Mouse (Mus musculus): ENCODE data around the gene Ubl7. TPM values are rescaled to one million over a fixed set of nuclear protein-coding genes. Genes with fewer than 3 reads are reported as not detected.

Gene Ubl7
- polyA plus RNA-seq, 1 experiment from 2014 or later = 104 TPM

DNA sequence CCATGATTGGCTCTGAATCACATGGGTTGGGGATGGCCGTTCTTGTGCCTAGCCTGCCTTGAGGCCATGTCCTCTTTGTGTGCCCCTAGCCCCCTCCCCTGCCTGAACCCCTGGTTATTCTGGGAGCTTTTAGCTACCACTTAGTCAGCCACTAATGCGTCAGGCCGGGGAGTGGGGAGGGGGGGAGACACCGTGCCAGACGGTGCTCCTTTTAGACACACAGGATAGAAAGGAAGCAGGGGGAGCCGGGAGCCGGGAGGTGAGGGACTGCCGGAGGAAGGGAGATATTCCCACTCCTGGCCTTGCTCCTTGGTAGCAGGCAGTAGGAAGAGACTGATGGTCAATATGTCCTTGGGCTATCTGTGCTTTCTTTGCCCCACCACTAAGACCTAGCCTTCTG, 39.1 kb downstream of the Ubl7 start:
- ATAC-seq (ENCODE audit: insufficient number of reproducible peaks, low FRiP score) = no peak
- Histone ChIP-seq H3K9me3 (replicated peaks) (no peaks in the 10 kb centered on the region), H3K36me3 (no peaks in the 10 kb centered on the region), H3K27me3 (replicated peaks) (peaks cover 44% of the 10 kb centered on the region), H3K9ac (no peak overlapping the region), H3K4me3 (no peak overlapping the region), H3K4me2 (no peak overlapping the region; the same call in 1 of the 2 replicates), H3K27ac (ENCODE audit: poor library complexity, severe bottlenecking) (no peak overlapping the region), H3K4me1 (replicated peaks) (peaks cover 16% of the 10 kb centered on the region)
- 11% methylated on average over 8 of the region's 8 CpGs for WGBS

GRCm38 (mm10) chr9:57950519-57950918, 39.7 kb downstream of the Ubl7 start:
- WGBS = 64% methylated on average over 9 of the region's 9 CpGs
- Histone ChIP-seq H3K27me3 (replicated peaks) (peaks cover 37% of the 10 kb centered on the region), H3K36me3 (no peaks in the 10 kb centered on the region), H3K4me2 (no peak overlapping the region), H3K9ac (no peak overlapping the region), H3K27ac (ENCODE audit: poor library complexity, severe bottlenecking) (no peak overlapping the region), H3K4me3 (no peak overlapping the region), H3K4me1 (replicated peaks) (peaks cover 16% of the 10 kb centered on the region), H3K9me3 (replicated peaks) (no peaks in the 10 kb centered on the region)
- no peak for ATAC-seq (ENCODE audit: insufficient number of reproducible peaks, low FRiP score)

- no peak overlapping the region for H3K4me2 ChIP-seq
- no peak overlapping the region for H3K27ac ChIP-seq (ENCODE audit: poor library complexity, severe bottlenecking)
- H3K36me3 ChIP-seq = no peaks in the 10 kb centered on the region
- no peaks in the 10 kb centered on the region for H3K9me3 ChIP-seq (replicated peaks)
- ATAC-seq (ENCODE audit: insufficient number of reproducible peaks, low FRiP score) = no peak
- H3K27me3 ChIP-seq (replicated peaks) = peaks cover 32% of the 10 kb centered on the region
- H3K9ac ChIP-seq = no peak overlapping the region
- H3K4me1 ChIP-seq (replicated peaks) = peaks cover 16% of the 10 kb centered on the region
- WGBS = 54% methylated on average over 6 of the region's 6 CpGs
- no peak overlapping the region for H3K4me3 ChIP-seq
These were observed 41.2 kb downstream of the Ubl7 start for GRCm38 (mm10) chr9:57951993-57952392.

GRCm38 (mm10) chr9:57954962-57955744, 44.4 kb downstream of the Ubl7 start:
- H3K4me2 ChIP-seq = no peak overlapping the region
- H3K4me3 ChIP-seq = no peak overlapping the region
- ATAC-seq (ENCODE audit: insufficient number of reproducible peaks, low FRiP score) = no peak
- H3K27me3 ChIP-seq (replicated peaks) = peaks cover 12% of the 10 kb centered on the region
- peaks cover 17% of the 10 kb centered on the region for H3K4me1 ChIP-seq (replicated peaks)
- no peaks in the 10 kb centered on the region for H3K9me3 ChIP-seq (replicated peaks)
- H3K9ac ChIP-seq = no peak overlapping the region
- WGBS = 77% methylated on average over 12 of the region's 12 CpGs
- H3K36me3 ChIP-seq = no peaks in the 10 kb centered on the region
- H3K27ac ChIP-seq (ENCODE audit: poor library complexity, severe bottlenecking) = no peak overlapping the region

- Histone ChIP-seq H3K4me1 (replicated peaks) (peaks cover 16% of the 10 kb centered on the region), H3K36me3 (no peaks in the 10 kb centered on the region), H3K27me3 (replicated peaks) (peaks cover 12% of the 10 kb centered on the region), H3K4me2 (no peak overlapping the region), H3K9ac (no peak overlapping the region), H3K27ac (ENCODE audit: poor library complexity, severe bottlenecking) (no peak overlapping the region), H3K9me3 (replicated peaks) (no peaks in the 10 kb centered on the region), H3K4me3 (no peak overlapping the region)
- 79% methylated on average over 6 of the region's 6 CpGs for WGBS
- no peak for ATAC-seq (ENCODE audit: insufficient number of reproducible peaks, low FRiP score)
These were observed 45.0 kb downstream of the Ubl7 start for GRCm38 (mm10) chr9:57955764-57956163.

- Histone ChIP-seq H3K4me3 (no peak overlapping the region), H3K9ac (no peak overlapping the region), H3K36me3 (no peaks in the 10 kb centered on the region), H3K9me3 (replicated peaks) (no peaks in the 10 kb centered on the region), H3K4me2 (no peak overlapping the region), H3K27me3 (replicated peaks) (peaks cover 12% of the 10 kb centered on the region), H3K27ac (ENCODE audit: poor library complexity, severe bottlenecking) (no peak overlapping the region), H3K4me1 (replicated peaks) (peaks cover 12% of the 10 kb centered on the region)
- 80% methylated on average over 9 of the region's 9 CpGs for WGBS
- ATAC-seq (ENCODE audit: insufficient number of reproducible peaks, low FRiP score) = no peak
These were observed 45.5 kb downstream of the Ubl7 start for GRCm38 (mm10) chr9:57956196-57956837.

- H3K27me3 ChIP-seq (replicated peaks) = peaks cover 7% of the 10 kb centered on the region
- peaks cover 12% of the 10 kb centered on the region for H3K4me1 ChIP-seq (replicated peaks)
- H3K9ac ChIP-seq = no peak overlapping the region
- no peak overlapping the region for H3K4me3 ChIP-seq
- no peaks in the 10 kb centered on the region for H3K9me3 ChIP-seq (replicated peaks)
- no peak overlapping the region for H3K4me2 ChIP-seq
- WGBS = 69% methylated on average over 5 of the region's 5 CpGs
- no peak for ATAC-seq (ENCODE audit: insufficient number of reproducible peaks, low FRiP score)
- no peak overlapping the region for H3K27ac ChIP-seq (ENCODE audit: poor library complexity, severe bottlenecking)
- H3K36me3 ChIP-seq = no peaks in the 10 kb centered on the region
These were observed 46.1 kb downstream of the Ubl7 start for GRCm38 (mm10) chr9:57956838-57957236.

DNA sequence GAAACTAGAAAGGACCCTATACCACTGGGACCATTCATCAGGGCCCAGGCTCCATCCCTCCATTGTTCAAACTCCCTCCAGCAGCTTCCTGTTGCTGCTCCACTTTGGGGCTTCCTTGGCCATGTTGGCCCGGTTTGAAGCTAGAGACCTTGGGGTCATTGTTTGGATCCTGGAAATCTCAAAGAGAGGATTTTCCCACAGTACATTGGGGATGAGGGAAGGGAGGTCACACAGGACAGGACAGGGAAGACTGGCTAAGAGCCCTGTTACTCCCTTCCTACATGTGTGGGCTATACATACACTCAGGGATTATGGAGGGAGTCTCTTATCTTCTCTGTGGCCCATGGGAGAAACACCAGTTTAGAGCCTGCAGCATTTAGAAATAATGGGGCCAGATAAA, 47.8 kb downstream of the Ubl7 start:
- Histone ChIP-seq H3K27me3 (replicated peaks) (peaks cover under 1% of the 10 kb centered on the region; the same call in 1 of the 2 replicates), H3K9me3 (replicated peaks) (no peaks in the 10 kb centered on the region), H3K4me2 (no peak overlapping the region), H3K27ac (ENCODE audit: poor library complexity, severe bottlenecking) (no peak overlapping the region), H3K4me3 (no peak overlapping the region), H3K9ac (no peak overlapping the region), H3K4me1 (replicated peaks) (peaks cover 25% of the 10 kb centered on the region), H3K36me3 (no peaks in the 10 kb centered on the region)
- 59% methylated on average over 1 of the region's 1 CpGs for WGBS
- ATAC-seq (ENCODE audit: insufficient number of reproducible peaks, low FRiP score) = no peak

- Histone ChIP-seq H3K27me3 (replicated peaks) (no peaks in the 10 kb centered on the region; the same call in 1 of the 2 replicates), H3K4me3 (no peak overlapping the region), H3K36me3 (no peaks in the 10 kb centered on the region), H3K4me1 (replicated peaks) (peaks cover 25% of the 10 kb centered on the region), H3K27ac (ENCODE audit: poor library complexity, severe bottlenecking) (no peak overlapping the region), H3K9ac (no peak overlapping the region), H3K9me3 (replicated peaks) (no peaks in the 10 kb centered on the region), H3K4me2 (no peak overlapping the region)
- no peak for ATAC-seq (ENCODE audit: insufficient number of reproducible peaks, low FRiP score)
- WGBS = 49% methylated on average over 10 of the region's 10 CpGs
These were observed 48.6 kb downstream of the Ubl7 start for GRCm38 (mm10) chr9:57959399-57959798.

DNA sequence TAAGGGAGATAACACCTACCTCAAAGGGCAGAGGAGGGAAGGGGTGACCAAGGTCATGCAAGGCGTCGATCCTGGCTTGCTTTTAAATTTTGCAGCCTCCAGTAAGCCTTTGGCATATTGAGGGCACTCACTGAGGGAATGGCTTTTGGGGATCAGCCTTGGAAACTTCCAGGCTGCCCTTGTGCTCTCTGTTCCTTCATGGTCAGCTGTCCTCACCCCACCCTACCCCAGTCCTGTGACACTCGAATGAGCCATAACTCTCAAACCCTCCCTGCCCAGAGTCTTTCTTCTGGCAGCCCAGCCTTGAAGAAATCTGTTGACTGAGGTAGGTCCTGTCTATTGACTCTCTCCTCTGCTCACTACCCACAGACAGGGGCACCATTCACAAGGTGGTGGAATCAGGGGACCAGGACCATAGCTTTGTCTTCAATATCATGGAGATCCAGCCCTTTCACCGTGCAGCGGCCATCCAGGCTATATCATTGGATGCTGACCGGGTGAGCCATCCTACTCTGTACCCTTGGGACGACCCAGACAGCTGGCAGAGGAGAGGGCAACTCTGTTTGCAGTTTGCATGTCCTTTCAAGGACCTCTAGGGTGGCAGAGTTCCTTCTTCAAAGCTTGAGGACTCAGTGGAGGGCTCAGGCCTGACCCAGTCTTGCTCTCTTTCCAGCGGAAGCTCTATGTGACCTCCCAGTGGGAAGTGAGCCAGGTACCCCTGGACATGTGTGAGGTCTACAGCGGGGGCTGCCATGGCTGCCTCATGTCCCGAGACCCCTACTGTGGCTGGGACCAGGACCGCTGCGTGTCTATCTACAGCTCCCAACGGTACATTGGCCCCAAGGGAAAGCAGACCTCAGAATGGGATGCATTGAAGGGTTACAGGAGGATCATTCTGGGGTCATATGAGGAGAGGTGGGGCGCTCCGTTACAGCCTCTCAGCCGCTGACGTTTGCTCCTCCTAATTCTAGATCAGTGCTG, 49.4 kb downstream of the Ubl7 start:
- no peaks in the 10 kb centered on the region for H3K9me3 ChIP-seq (replicated peaks)
- H3K27me3 ChIP-seq (replicated peaks) = no peaks in the 10 kb centered on the region; the same call in 1 of the 2 replicates
- H3K4me3 ChIP-seq = no peak overlapping the region
- peaks cover 26% of the 10 kb centered on the region for H3K4me1 ChIP-seq (replicated peaks)
- H3K4me2 ChIP-seq = no peak overlapping the region
- H3K9ac ChIP-seq = no peak overlapping the region
- WGBS = 72% methylated on average over 17 of the region's 17 CpGs
- ATAC-seq (ENCODE audit: insufficient number of reproducible peaks, low FRiP score) = no peak
- H3K36me3 ChIP-seq = no peaks in the 10 kb centered on the region
- H3K27ac ChIP-seq (ENCODE audit: poor library complexity, severe bottlenecking) = no peak overlapping the region

GRCm38 (mm10) chr9:57961226-57961625, 50.4 kb downstream of the Ubl7 start:
- H3K27me3 ChIP-seq (replicated peaks) = no peaks in the 10 kb centered on the region; the same call in 1 of the 2 replicates
- WGBS = 90% methylated on average over 15 of the region's 15 CpGs
- no peaks in the 10 kb centered on the region for H3K9me3 ChIP-seq (replicated peaks)
- no peaks in the 10 kb centered on the region for H3K36me3 ChIP-seq
- no peak overlapping the region for H3K27ac ChIP-seq (ENCODE audit: poor library complexity, severe bottlenecking)
- peaks cover 30% of the 10 kb centered on the region for H3K4me1 ChIP-seq (replicated peaks)
- no peak overlapping the region for H3K4me2 ChIP-seq
- H3K9ac ChIP-seq = no peak overlapping the region
- ATAC-seq (ENCODE audit: insufficient number of reproducible peaks, low FRiP score) = no peak
- no peak overlapping the region for H3K4me3 ChIP-seq
